Mouse (Mus musculus) bone marrow, adult 2 months (tissue): Measurements from ENCODE around the gene Tubb3.

ENCODE experiments used
- CTCF ChIP-seq: fragments of 200-500 bp; IDR thresholded peaks from 2 replicates; pipeline ENCODE4 v1.5.1; 2011; ENCODE audit warnings: low read length, control low read depth; ENCODE audit not compliant: control insufficient read depth, insufficient read depth
- POLR2A ChIP-seq: fragments of 200-500 bp; IDR thresholded peaks from 2 replicates; pipeline ENCODE4 v1.6.1; 2011; ENCODE audit warnings: low read depth, mild to moderate bottlenecking, control low read depth, low read length, borderline replicate concordance; ENCODE audit not compliant: control insufficient read depth

- TF ChIP-seq POLR2A (no peak), CTCF (no peak)
These were observed 1.4 kb downstream of the Tubb3 start for GRCm38 (mm10) chr8:123412560-123413170.
